Mouse (Mus musculus): ENCODE measurements around the gene Trp53inp2. TPM values are rescaled to one million over a fixed set of nuclear protein-coding genes. Genes with fewer than 3 reads are reported as not detected.

Gene Trp53inp2
- total and polyA plus RNA-seq, 3 experiments, result 2.7 to 7.0 TPM; not detected in 1

DNA sequence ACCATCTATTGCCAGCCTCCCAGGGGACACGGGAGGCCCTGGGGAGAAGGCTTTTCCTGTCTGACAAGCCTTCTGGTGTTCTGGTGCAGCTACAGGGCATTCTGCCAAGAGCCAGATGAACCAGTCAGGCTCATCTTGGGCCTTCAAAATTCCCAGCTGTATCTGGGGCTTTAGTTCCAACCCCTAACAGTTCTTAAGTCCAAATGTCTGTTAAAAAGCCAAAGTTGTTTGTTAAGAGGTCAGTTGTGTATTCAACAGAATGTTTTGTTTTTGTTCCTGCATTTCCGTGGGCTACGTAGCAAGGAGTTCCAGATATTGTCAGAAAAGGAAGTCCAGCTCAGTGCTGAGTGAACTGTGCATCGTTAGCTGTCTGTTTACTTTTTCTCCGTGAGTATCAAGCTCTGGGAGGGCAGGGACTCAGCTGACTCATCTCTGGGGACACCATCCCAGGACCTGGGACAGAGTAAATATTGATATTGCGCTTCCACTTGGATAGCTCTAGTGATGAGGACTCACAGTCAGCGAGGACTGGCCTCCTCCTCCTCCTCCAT lies 11.5 kb upstream of the Trp53inp2 start:
- no peaks in the 10 kb centered on the region; a peak in 1 of 4 replicates for H3K27me3 ChIP-seq (ENCODE audit: control insufficient read depth in 1 of 2, insufficient read depth in 2 of 2, low read length in 2 of 2)
- peak overlapping the region; percentile 48 for H3K27ac ChIP-seq (ENCODE audit: control insufficient read depth, low read depth, low read length)
- peak; percentile 72 for DNase-seq (ENCODE audit: low read depth, low spot score)
- no peaks in the 10 kb centered on the region for H3K9me3 ChIP-seq (replicated peaks; ENCODE audit: insufficient read depth, low read length)
- TF ChIP-seq SIN3A (IDR thresholded peaks at IDR 0.05; ENCODE audit: low read length), result peak; percentile 41; the same call in 1 of the 2 replicates
- peak in 1 of 2 experiments; percentile 8; a peak in 1 of 4 replicates for TF ChIP-seq EP300 (IDR thresholded peaks at IDR 0.05; ENCODE audit: low read depth in 1 of 2, low read length in 2 of 2)
- TF ChIP-seq MAX (IDR thresholded peaks at IDR 0.05; ENCODE audit: low read length), result no peak
- TF ChIP-seq USF2 (IDR thresholded peaks at IDR 0.05; ENCODE audit: borderline replicate concordance in 1 of 2, insufficient read depth in 1 of 2, low read depth in 1 of 2, low read length in 2 of 2), result no peak
- no peak for TF ChIP-seq HCFC1 (IDR thresholded peaks at IDR 0.05; ENCODE audit: low read depth, low read length)
- peak overlapping the region; percentile 47 to 57 for H3K4me3 ChIP-seq (ENCODE audit: control insufficient read depth in 1 of 2, insufficient read depth in 1 of 2, low read depth in 2 of 2, low read length in 2 of 2)
- peaks cover 0 to 3% of the 10 kb centered on the region in 2 experiments; a peak in 2 of 4 replicates for H3K36me3 ChIP-seq (ENCODE audit: control insufficient read depth in 1 of 2, insufficient read depth in 2 of 2, low read length in 2 of 2)
- H3K9ac ChIP-seq (ENCODE audit: control insufficient read depth, low read depth, low read length, poor library complexity, severe bottlenecking), result peak overlapping the region; percentile 54
- H3K4me1 ChIP-seq (ENCODE audit: control insufficient read depth in 1 of 2, insufficient read depth in 2 of 2, low read length in 2 of 2), result peaks cover 2 to 3% of the 10 kb centered on the region in 2 experiments; a peak in 2 of 4 replicates
- H3K79me2 ChIP-seq (ENCODE audit: control insufficient read depth, insufficient read depth, low read length, poor library complexity), result no peaks in the 10 kb centered on the region

DNA sequence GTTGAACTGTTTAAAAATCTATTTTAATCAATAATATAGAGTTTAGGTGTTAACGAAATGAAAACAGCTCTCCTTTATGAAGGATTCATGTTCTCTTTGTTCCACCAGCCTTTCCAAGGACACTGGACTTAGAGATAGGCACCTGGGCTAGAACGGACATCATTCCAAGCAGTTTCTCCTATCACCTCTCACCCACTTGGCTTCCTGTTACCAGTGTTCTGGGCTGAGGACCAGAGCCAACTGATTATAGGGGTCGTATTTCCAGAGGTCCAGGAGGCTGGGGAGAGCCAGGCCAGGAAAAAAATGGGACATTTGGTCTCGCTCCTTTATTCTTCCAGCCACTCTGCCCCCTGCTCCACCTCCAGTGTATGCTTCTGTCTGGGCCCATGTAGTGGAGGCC lies 8.4 kb upstream of the Trp53inp2 start:
- TF ChIP-seq JUND (IDR thresholded peaks at IDR 0.05; ENCODE audit: low read depth, low read length) (no peak), USF2 (IDR thresholded peaks at IDR 0.05; ENCODE audit: borderline replicate concordance in 1 of 2, insufficient read depth in 1 of 2, low read depth in 1 of 2, low read length in 2 of 2) (no peak), POLR2A (IDR thresholded peaks at IDR 0.05; ENCODE audit: control insufficient read depth in 1 of 2, insufficient read depth in 1 of 2, low read depth in 1 of 2, low read length in 2 of 2, poor library complexity in 1 of 2) (no peak), MXI1 (IDR thresholded peaks at IDR 0.05; ENCODE audit: low read depth, low read length) (no peak), MYB (IDR thresholded peaks at IDR 0.05; ENCODE audit: low read depth, low read length) (no peak), GATA1 (IDR thresholded peaks at IDR 0.05; ENCODE audit: low read depth, low read length) (no peak), ZMIZ1 (IDR thresholded peaks at IDR 0.05; ENCODE audit: low read depth, low read length) (no peak), TCF12 (IDR thresholded peaks at IDR 0.05; ENCODE audit: low read depth, low read length) (no peak), UBTF (IDR thresholded peaks at IDR 0.05; ENCODE audit: borderline replicate concordance, insufficient read depth, low read depth, low read length) (no peak), CTCF (IDR thresholded peaks at IDR 0.05 in 2 of 3, conservative IDR thresholded peaks at IDR 0.05 in 1 of 3; ENCODE audit: control insufficient read depth in 1 of 3, insufficient read depth in 1 of 3, low read depth in 2 of 3, low read length in 3 of 3, poor library complexity in 1 of 3, severe bottlenecking in 1 of 3) (no peak), POLR2AphosphoS2 (IDR thresholded peaks at IDR 0.05; ENCODE audit: low read length) (no peak), ZKSCAN1 (IDR thresholded peaks at IDR 0.05; ENCODE audit: low read depth, low read length) (no peak), EP300 (IDR thresholded peaks at IDR 0.05; ENCODE audit: low read depth in 1 of 2, low read length in 2 of 2) (no peak), BHLHE40 (IDR thresholded peaks at IDR 0.05; ENCODE audit: borderline replicate concordance, low read depth, low read length) (no peak), TAL1 (IDR thresholded peaks at IDR 0.05; ENCODE audit: low read length) (no peak), USF1 (IDR thresholded peaks at IDR 0.05; ENCODE audit: low read depth, low read length) (no peak), RCOR1 (IDR thresholded peaks at IDR 0.05; ENCODE audit: low read depth, low read length) (no peak), NRF1 (IDR thresholded peaks at IDR 0.05; ENCODE audit: insufficient read depth, low read depth, low read length, poor library complexity, severe bottlenecking) (no peak)
- no peak for DNase-seq (ENCODE audit: low read depth, low spot score)

More for the DNA sequence above, 8.4 kb upstream of the Trp53inp2 start:
- peaks cover 0 to 3% of the 10 kb centered on the region in 2 experiments; a peak in 2 of 4 replicates for H3K36me3 ChIP-seq (ENCODE audit: control insufficient read depth in 1 of 2, insufficient read depth in 2 of 2, low read length in 2 of 2)
- H3K27me3 ChIP-seq (ENCODE audit: control insufficient read depth in 1 of 2, insufficient read depth in 2 of 2, low read length in 2 of 2), result peaks cover 2 to 4% of the 10 kb centered on the region in 2 experiments; a peak in 3 of 4 replicates
- no peak overlapping the region for H3K4me3 ChIP-seq (ENCODE audit: control insufficient read depth in 1 of 2, insufficient read depth in 1 of 2, low read depth in 2 of 2, low read length in 2 of 2)
- no peak overlapping the region for H3K9ac ChIP-seq (ENCODE audit: control insufficient read depth, low read depth, low read length, poor library complexity, severe bottlenecking)
- no peaks in the 10 kb centered on the region for H3K9me3 ChIP-seq (replicated peaks; ENCODE audit: insufficient read depth, low read length)
- H3K4me1 ChIP-seq (ENCODE audit: control insufficient read depth in 1 of 2, insufficient read depth in 2 of 2, low read length in 2 of 2), result peaks cover 2 to 3% of the 10 kb centered on the region in 2 experiments; a peak in 1 of 4 replicates
- H3K27ac ChIP-seq (ENCODE audit: control insufficient read depth, low read depth, low read length), result no peak overlapping the region
- H3K79me2 ChIP-seq (ENCODE audit: control insufficient read depth, insufficient read depth, low read length, poor library complexity), result no peaks in the 10 kb centered on the region

Data from MEL (cell line).